Mouse (Mus musculus) lung, adult 2 months (tissue): ENCODE measurements at regions not wholly inside any gene's neighbourhood (a gene's known extent, or its start where the extent isn't known, plus 50 kb on each side); places are given as distances from the start of the nearest gene placed in this dataset.
A peak's percentile ranks its signal among the peaks of the same experiment; 100 is the strongest.

Experiments
- DNase-seq: peaks from one replicate; pipeline ENCODE4 v3.0.0; 2022
- H3K4me1 ChIP-seq: fragments of 200-500 bp; 2 replicates; pipeline ENCODE4 v1.6.1; 2011; ENCODE audit warnings: low read length; ENCODE audit not compliant: control insufficient read depth, insufficient read depth
- H3K4me3 ChIP-seq: fragments of 200-500 bp; replicated peaks from 2 replicates; pipeline ENCODE3; 2011; ENCODE audit warnings: low read depth, mild to moderate bottlenecking, control low read depth, low read length; ENCODE audit errors: extremely low read depth
- CTCF ChIP-seq: fragments of 200-500 bp; IDR thresholded peaks from 2 replicates; pipeline ENCODE4 v1.5.1; 2011; ENCODE audit warnings: mild to moderate bottlenecking, low read length, control low read depth; ENCODE audit not compliant: insufficient read depth
- POLR2A ChIP-seq: fragments of 200-500 bp; IDR thresholded peaks from 2 replicates; pipeline ENCODE4 v1.6.1; 2011; ENCODE audit warnings: low read depth, mild to moderate bottlenecking, control low read depth, low read length, borderline replicate concordance; ENCODE audit errors: extremely low read depth
- WGBS: fragments of 180-500 bp; shearing (Covaris S2); methylation state at CpG from one replicate; pipeline ENCODE4 v1.1.7; 2018; 5-methylcytosine and 5-hydroxymethylcytosine counted together

- Histone ChIP-seq H3K4me1 (no peaks in the 10 kb centered on the region; the same call in 1 of the 2 replicates), H3K4me3 (no peak overlapping the region)
- 83% methylated on average over 8 of the region's 8 CpGs for WGBS
- DNase-seq = no peak
- no peak for TF ChIP-seq POLR2A
- TF ChIP-seq CTCF = no peak
These were observed 59.3 kb upstream of the Bcor start for GRCm38 (mm10) chrX:12219474-12219873.

- Histone ChIP-seq H3K4me3 (no peak overlapping the region), H3K4me1 (no peaks in the 10 kb centered on the region; the same call in 1 of the 2 replicates)
- WGBS = 83% methylated on average over 4 of the region's 4 CpGs
- no peak for DNase-seq
- TF ChIP-seq POLR2A = no peak
- TF ChIP-seq CTCF = no peak
These were observed 64.2 kb upstream of the Bcor start for GRCm38 (mm10) chrX:12224314-12224713.

- TF ChIP-seq CTCF = no peak
- no peak for TF ChIP-seq POLR2A
- Histone ChIP-seq H3K4me3 (no peak overlapping the region), H3K4me1 (no peaks in the 10 kb centered on the region; the same call in 1 of the 2 replicates)
- no peak for DNase-seq
- 20% methylated on average over 19 of the region's 19 CpGs for WGBS
These were observed 65.1 kb upstream of the Bcor start for GRCm38 (mm10) chrX:12225116-12225891.

- WGBS = 28% methylated on average over 3 of the region's 3 CpGs
- TF ChIP-seq CTCF (no peak), POLR2A (no peak)
These were observed 65.7 kb upstream of the Bcor start for GRCm38 (mm10) chrX:12225892-12226206.

GRCm38 (mm10) chrX:12240505-12241011, 80.4 kb upstream of the Bcor start:
- 34% methylated on average over 4 of the region's 4 CpGs for WGBS
- Histone ChIP-seq H3K4me3 (no peak overlapping the region), H3K4me1 (peaks cover 4% of the 10 kb centered on the region)
- DNase-seq = peak; percentile 44
- TF ChIP-seq CTCF (no peak), POLR2A (no peak)

More at GRCm38 (mm10) chrX:12225892-12226206, 65.7 kb upstream of the Bcor start:
- H3K4me3 ChIP-seq = no peak overlapping the region
- DNase-seq = no peak
- no peaks in the 10 kb centered on the region; the same call in 1 of the 2 replicates for H3K4me1 ChIP-seq

GRCm38 (mm10) chrX:12241751-12242150, 81.6 kb upstream of the Bcor start:
- no peak for TF ChIP-seq POLR2A
- TF ChIP-seq CTCF = no peak
- no peak for DNase-seq
- WGBS = 51% methylated on average over 4 of the region's 4 CpGs
- Histone ChIP-seq H3K4me1 (peaks cover 4% of the 10 kb centered on the region), H3K4me3 (no peak overlapping the region)

GRCm38 (mm10) chrX:12249071-12249470, 88.9 kb upstream of the Bcor start:
- no peak for TF ChIP-seq POLR2A
- TF ChIP-seq CTCF = no peak
- H3K4me1 ChIP-seq = peaks cover 3% of the 10 kb centered on the region; the same call in 1 of the 2 replicates
- DNase-seq = no peak
- no peak overlapping the region for H3K4me3 ChIP-seq
- WGBS = 67% methylated on average over 4 of the region's 4 CpGs

GRCm38 (mm10) chrX:12249911-12250310, 89.8 kb upstream of the Bcor start:
- peak; percentile 17 for DNase-seq
- peaks cover 3% of the 10 kb centered on the region; the same call in 1 of the 2 replicates for H3K4me1 ChIP-seq
- H3K4me3 ChIP-seq = no peak overlapping the region
- TF ChIP-seq CTCF (no peak), POLR2A (no peak)
- 72% methylated on average over 4 of the region's 4 CpGs for WGBS

- DNase-seq = peak; percentile 50
- Histone ChIP-seq H3K4me3 (peak overlapping the region; percentile 65), H3K4me1 (peaks cover 3% of the 10 kb centered on the region; the same call in 1 of the 2 replicates)
- 19% methylated on average over 32 of the region's 32 CpGs for WGBS
- TF ChIP-seq POLR2A = 0 out of 2 replicates have a peak, but pooled peaks have one; percentile 12
- peak; percentile 55 for TF ChIP-seq CTCF
These were observed 91.9 kb upstream of the Bcor start for GRCm38 (mm10) chrX:12251853-12252679.
